8 mouse cellular contexts compared by ENCODE assay signal in the genomic region with DNA sequence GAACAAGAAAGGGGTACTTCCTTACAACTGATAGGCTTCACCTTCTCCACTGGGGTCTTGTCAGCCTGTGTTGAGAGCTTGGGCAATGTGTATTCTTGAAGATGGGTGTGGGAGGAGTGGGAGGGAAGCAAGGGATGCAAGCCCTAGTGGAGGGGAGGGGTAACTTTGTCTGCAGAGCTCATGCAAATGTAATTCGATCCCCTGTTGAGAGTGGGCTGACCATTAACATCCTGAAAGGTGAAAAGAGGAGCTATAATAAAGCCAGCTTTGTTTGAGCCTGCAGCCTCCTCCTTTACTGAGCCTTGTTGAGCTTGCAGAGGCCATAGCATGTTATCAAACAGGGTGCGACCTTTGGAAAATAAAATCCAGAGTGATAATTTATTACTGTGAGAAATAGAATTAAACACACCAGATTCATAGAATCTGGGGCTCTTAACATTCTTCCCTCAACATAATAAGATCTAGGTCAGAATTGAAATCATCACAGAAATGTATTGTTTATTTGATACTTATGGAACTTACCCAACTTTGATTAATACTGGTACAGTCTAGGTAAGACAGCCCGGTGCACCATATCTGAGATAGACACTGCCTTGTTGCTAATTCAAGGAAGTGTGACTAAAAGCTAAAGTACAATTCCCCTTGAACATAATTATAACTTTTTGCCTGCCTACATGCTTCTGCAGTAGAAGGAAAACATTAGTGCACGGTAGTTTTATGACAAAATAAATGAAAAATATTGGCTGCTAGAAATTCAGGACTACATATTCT. TPM values are rescaled to one million over a fixed set of nuclear protein-coding genes. Genes with fewer than 3 reads are reported as not detected.
DNase-seq lines count a peak whose midpoint lies in the region; ATAC-seq and TF ChIP-seq lines count a peak whose summit lies in the region.
"Not testable (repeated sequence)": the region's sequence is repeated elsewhere in the genome, so short reads cannot be mapped to it uniquely, and the experiment has no call there.
"Had no signal": no experiment of that assay in that cellular context is flagged by ENCODE, and none has a peak within 500 bp of the region (broad histone marks: within the 10 kb centered on the region; RNA-seq: fewer than 3 reads in every experiment).

No protein-coding gene starts in this region.

- H3K4me2 ChIP-seq in hindbrain, embryonic 11.5 days (replicated peaks; ENCODE audit: low read depth, low read length); intestine, embryonic 16.5 days (ENCODE audit: low read depth, low read length); kidney, postnatal 0 days (ENCODE audit: low read length); lung, embryonic 16.5 days (ENCODE audit: low read depth, low read length); stomach, embryonic 14.5 days (replicated peaks; ENCODE audit: low read depth, low read length): not testable (repeated sequence)

- WGBS in hindbrain, embryonic 11.5 days, result 46% methylated on average over 3 of the region's 4 CpGs
- 36% methylated on average over 3 of the region's 4 CpGs for WGBS in intestine, embryonic 16.5 days
- WGBS in kidney, postnatal 0 days, result 36% methylated on average over 4 of the region's 4 CpGs
- 40% methylated on average over 3 of the region's 4 CpGs for WGBS in lung, embryonic 16.5 days
- WGBS in stomach, embryonic 14.5 days, result 33% methylated on average over 4 of the region's 4 CpGs

- not testable (repeated sequence) for TF ChIP-seq CTCF in kidney, postnatal 0 days (IDR thresholded peaks at IDR 0.05; ENCODE audit: low read depth)

- ATAC-seq in hindbrain, embryonic 11.5 days (ENCODE audit: low FRiP score), result peak; percentile 54; the same call in 1 of the 2 replicates
- ATAC-seq in intestine, embryonic 16.5 days, result peak; percentile 58
- 0 out of 2 replicates have a peak, but pooled peaks have one; percentile 59 for ATAC-seq in kidney, postnatal 0 days (replicated peaks; ENCODE audit: low FRiP score, low read depth)
- peak; percentile 47; the same call in 1 of the 2 replicates for ATAC-seq in lung, embryonic 16.5 days (ENCODE audit: low read depth)
- peak; percentile 37; the same call in 1 of the 2 replicates for ATAC-seq in stomach, embryonic 14.5 days (ENCODE audit: insufficient number of reproducible peaks, insufficient read depth, low FRiP score, low read depth)

- H3K27ac ChIP-seq in hindbrain, embryonic 11.5 days (ENCODE audit: low read depth, low read length); intestine, embryonic 16.5 days (ENCODE audit: low read length); kidney, postnatal 0 days; lung, embryonic 16.5 days (ENCODE audit: low read length); stomach, embryonic 14.5 days (ENCODE audit: low read length): not testable (repeated sequence)

- not testable (repeated sequence) for H3K4me1 ChIP-seq in hindbrain, embryonic 11.5 days (replicated peaks; ENCODE audit: control insufficient read depth, insufficient read depth, low read length); intestine, embryonic 16.5 days (ENCODE audit: control insufficient read depth, insufficient read depth, low read length); kidney, postnatal 0 days (replicated peaks; ENCODE audit: insufficient read depth, low read length); lung, embryonic 16.5 days (replicated peaks; ENCODE audit: control insufficient read depth, insufficient read depth, low read length); stomach, embryonic 14.5 days (ENCODE audit: control insufficient read depth, insufficient read depth, low read length)

- not testable (repeated sequence) for H3K4me3 ChIP-seq in hindbrain, embryonic 11.5 days (ENCODE audit: low read depth, low read length); intestine, embryonic 16.5 days (ENCODE audit: low read length); kidney, postnatal 0 days (replicated peaks; ENCODE audit: low read depth, low read length); lung, embryonic 16.5 days (ENCODE audit: low read length); stomach, embryonic 14.5 days (ENCODE audit: low read depth, low read length)

- peak; percentile 49 for DNase-seq in ES-CJ7 (ENCODE audit: low read depth, low spot score)
- DNase-seq in embryo, embryonic 10 days (ENCODE audit: low spot score), result peak; percentile 7
- DNase-seq in hindbrain, embryonic 11.5 days (ENCODE audit: low spot score); kidney, postnatal 0 days (ENCODE audit: low spot score): not testable (repeated sequence)

- not testable (repeated sequence) for H3K9ac ChIP-seq in hindbrain, embryonic 11.5 days (ENCODE audit: low read depth, low read length); intestine, embryonic 16.5 days (ENCODE audit: low read depth, low read length); kidney, postnatal 0 days (ENCODE audit: low read depth, low read length); lung, embryonic 16.5 days (ENCODE audit: low read length); stomach, embryonic 14.5 days (replicated peaks; ENCODE audit: low read depth, low read length)

- H3K27me3 ChIP-seq in hindbrain, embryonic 11.5 days (ENCODE audit: control insufficient read depth, insufficient read depth, low read length); intestine, embryonic 16.5 days (replicated peaks; ENCODE audit: control insufficient read depth, insufficient read depth, low read length); kidney, postnatal 0 days (ENCODE audit: insufficient read depth, low read length); lung, embryonic 16.5 days (ENCODE audit: control insufficient read depth, insufficient read depth, low read depth, low read length); stomach, embryonic 14.5 days (ENCODE audit: control insufficient read depth, insufficient read depth, low read length): not testable (repeated sequence)

- not testable (repeated sequence) for H3K9me3 ChIP-seq in hindbrain, embryonic 11.5 days (ENCODE audit: control insufficient read depth, low read length); intestine, embryonic 16.5 days (ENCODE audit: control insufficient read depth, low read length); kidney, postnatal 0 days (replicated peaks; ENCODE audit: low read length); lung, embryonic 16.5 days (ENCODE audit: control insufficient read depth, low read length); stomach, embryonic 14.5 days (ENCODE audit: control insufficient read depth, low read depth, low read length)

- not testable (repeated sequence) for H3K36me3 ChIP-seq in hindbrain, embryonic 11.5 days (ENCODE audit: control insufficient read depth, insufficient read depth, low read length); intestine, embryonic 16.5 days (ENCODE audit: control insufficient read depth, insufficient read depth, low read length); kidney, postnatal 0 days (ENCODE audit: insufficient read depth, low read length); lung, embryonic 16.5 days (ENCODE audit: control insufficient read depth, insufficient read depth, low read length); stomach, embryonic 14.5 days (ENCODE audit: control insufficient read depth, insufficient read depth, low read length)

RNA-seq across cellular contexts. Expression of a gene that starts 7.2 kb away (rescaled TPM):
- 62.5 and 66.1 TPM in 2 replicates for polyA plus RNA-seq in hindbrain, embryonic 11.5 days (2014; fragmentation: Nextera tagmentation; extraction: Ambion mirVana)
- 57.9 and 60.6 TPM in 2 replicates for polyA plus RNA-seq in intestine, embryonic 16.5 days (2015; fragmentation: Nextera tagmentation; extraction: Ambion mirVana)
- polyA plus RNA-seq in kidney, postnatal 0 days (2015; fragmentation: Nextera tagmentation; extraction: Ambion mirVana), result 48.9 and 53.4 TPM in 2 replicates
- polyA plus RNA-seq in lung, embryonic 16.5 days (2015; fragmentation: Nextera tagmentation; extraction: Ambion mirVana), result 72.4 and 75.8 TPM in 2 replicates
- polyA plus RNA-seq in stomach, embryonic 14.5 days (2014; fragmentation: Nextera tagmentation; extraction: Ambion mirVana), result 79.8 and 84.8 TPM in 2 replicates

RNA-seq across cellular contexts. Expression of a gene that starts 12.4 kb away (rescaled TPM):
- 16.5 and 19.1 TPM in 2 replicates for polyA plus RNA-seq in hindbrain, embryonic 11.5 days (2014; fragmentation: Nextera tagmentation; extraction: Ambion mirVana)
- polyA plus RNA-seq in intestine, embryonic 16.5 days (2015; fragmentation: Nextera tagmentation; extraction: Ambion mirVana), result 14.5 and 14.8 TPM in 2 replicates
- polyA plus RNA-seq in kidney, postnatal 0 days (2015; fragmentation: Nextera tagmentation; extraction: Ambion mirVana), result 15.2 and 15.8 TPM in 2 replicates
- 17.0 and 19.6 TPM in 2 replicates for polyA plus RNA-seq in lung, embryonic 16.5 days (2015; fragmentation: Nextera tagmentation; extraction: Ambion mirVana)
- 30.5 and 30.8 TPM in 2 replicates for polyA plus RNA-seq in stomach, embryonic 14.5 days (2014; fragmentation: Nextera tagmentation; extraction: Ambion mirVana)

RNA-seq across cellular contexts. Expression of a gene that starts 45.4 kb away (rescaled TPM):
- 79.5 and 83.1 TPM in 2 replicates for polyA plus RNA-seq in hindbrain, embryonic 11.5 days (2014; fragmentation: Nextera tagmentation; extraction: Ambion mirVana)
- polyA plus RNA-seq in intestine, embryonic 16.5 days (2015; fragmentation: Nextera tagmentation; extraction: Ambion mirVana), result 32.7 and 36.5 TPM in 2 replicates
- 43.2 and 47.5 TPM in 2 replicates for polyA plus RNA-seq in kidney, postnatal 0 days (2015; fragmentation: Nextera tagmentation; extraction: Ambion mirVana)
- 64.3 and 70.9 TPM in 2 replicates for polyA plus RNA-seq in lung, embryonic 16.5 days (2015; fragmentation: Nextera tagmentation; extraction: Ambion mirVana)
- 71.5 and 74.0 TPM in 2 replicates for polyA plus RNA-seq in stomach, embryonic 14.5 days (2014; fragmentation: Nextera tagmentation; extraction: Ambion mirVana)

RNA-seq across cellular contexts. Expression of a gene that starts 45.9 kb away (rescaled TPM):
- 50.2 and 54.4 TPM in 2 replicates for polyA plus RNA-seq in hindbrain, embryonic 11.5 days (2014; fragmentation: Nextera tagmentation; extraction: Ambion mirVana)
- polyA plus RNA-seq in intestine, embryonic 16.5 days (2015; fragmentation: Nextera tagmentation; extraction: Ambion mirVana), result 34.8 and 36.7 TPM in 2 replicates
- 34.1 and 34.7 TPM in 2 replicates for polyA plus RNA-seq in kidney, postnatal 0 days (2015; fragmentation: Nextera tagmentation; extraction: Ambion mirVana)
- 52.7 and 54.0 TPM in 2 replicates for polyA plus RNA-seq in lung, embryonic 16.5 days (2015; fragmentation: Nextera tagmentation; extraction: Ambion mirVana)
- polyA plus RNA-seq in stomach, embryonic 14.5 days (2014; fragmentation: Nextera tagmentation; extraction: Ambion mirVana), result 52.0 and 52.1 TPM in 2 replicates
- polyA plus RNA-seq: erythroblast, embryonic 14.5 days had no signal
